10 mouse cellular contexts compared by ENCODE assay signal in the genomic region with DNA sequence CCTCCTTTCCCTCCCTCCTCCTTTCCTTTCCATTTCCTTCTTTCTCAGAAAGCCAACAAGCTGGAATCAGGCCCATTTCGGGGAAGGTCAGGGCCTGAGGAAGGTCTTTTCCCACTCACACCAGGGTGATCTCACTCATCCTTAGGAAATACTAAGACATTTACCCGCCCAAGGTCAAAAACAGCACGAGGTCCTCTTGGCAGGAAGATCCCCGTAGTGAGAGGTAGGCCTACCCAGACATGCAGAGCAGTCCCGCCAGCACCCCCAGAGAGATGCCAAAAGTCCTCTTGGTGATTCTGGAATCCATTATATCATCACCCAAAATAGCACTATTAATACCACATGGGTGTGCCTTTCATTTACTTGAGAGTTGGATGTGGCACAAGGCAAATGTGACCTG. TPM values are rescaled to one million over a fixed set of nuclear protein-coding genes. Genes with fewer than 3 reads are reported as not detected.
DNase-seq lines count a peak whose midpoint lies in the region; ATAC-seq and TF ChIP-seq lines count a peak whose summit lies in the region.
"Had no signal": no experiment of that assay in that cellular context is flagged by ENCODE, and none has a peak within 500 bp of the region (broad histone marks: within the 10 kb centered on the region; RNA-seq: fewer than 3 reads in every experiment).

No protein-coding gene starts in this region.

- H3K9ac ChIP-seq in lung, postnatal 0 days (replicated peaks; ENCODE audit: low read depth): no peak overlapping the region
- H3K9ac ChIP-seq in limb, embryonic 15.5 days: no peak overlapping the region
- H3K9ac ChIP-seq: forebrain, embryonic 13.5 days had no signal

- H3K4me3 ChIP-seq in lung, postnatal 0 days (ENCODE audit: low read depth, low read length): no peak overlapping the region
- no peak overlapping the region for H3K4me3 ChIP-seq in limb, embryonic 15.5 days
- H3K4me3 ChIP-seq: forebrain, embryonic 13.5 days; megakaryocyte, embryonic 14.5 days had no signal

- WGBS in lung, postnatal 0 days: 53% methylated on average over 5 of the region's 5 CpGs
- 46% methylated on average over 5 of the region's 5 CpGs for WGBS in limb, embryonic 15.5 days

- no peaks in the 10 kb centered on the region for H3K27me3 ChIP-seq in lung, postnatal 0 days (replicated peaks; ENCODE audit: insufficient read depth, low read length)
- H3K27me3 ChIP-seq in limb, embryonic 15.5 days: no peaks in the 10 kb centered on the region
- H3K27me3 ChIP-seq: forebrain, embryonic 13.5 days had no signal

- TF ChIP-seq CTCF in lung, postnatal 0 days (IDR thresholded peaks at IDR 0.05): no peak

- H3K4me2 ChIP-seq in lung, postnatal 0 days (replicated peaks; ENCODE audit: low read depth, low read length): no peak overlapping the region
- no peak overlapping the region for H3K4me2 ChIP-seq in limb, embryonic 15.5 days
- H3K4me2 ChIP-seq: forebrain, embryonic 13.5 days had no signal

- H3K9me3 ChIP-seq in lung, postnatal 0 days (ENCODE audit: low read length): no peaks in the 10 kb centered on the region
- H3K9me3 ChIP-seq in limb, embryonic 15.5 days: no peaks in the 10 kb centered on the region
- H3K9me3 ChIP-seq: forebrain, embryonic 13.5 days had no signal

- TF ChIP-seq EP300 in lung, postnatal 0 days (IDR thresholded peaks at IDR 0.05): 0 out of 2 replicates have a peak, but pooled peaks have one; percentile 28

- peak; percentile 31 for DNase-seq in lung, postnatal 0 days (ENCODE audit: low spot score)
- no peak for DNase-seq in lung, postnatal 4 days
- peak; percentile 56 to 71 for DNase-seq in adrenal gland, postnatal 36 days
- peak; percentile 46 to 50 for DNase-seq in gastrocnemius, postnatal 36 days
- no peak for DNase-seq in left cerebral cortex, adult 8-10 months (ENCODE audit: low spot score in 2 of 2)
- no peak for DNase-seq in layer of hippocampus, postnatal 14 days (ENCODE audit: low spot score in 2 of 2)
- DNase-seq: kidney, postnatal 14 days had no signal

- no peak overlapping the region for H3K27ac ChIP-seq in lung, postnatal 0 days (ENCODE audit: low read length)
- peak overlapping the region; percentile 55 for H3K27ac ChIP-seq in limb, embryonic 15.5 days
- H3K27ac ChIP-seq: forebrain, embryonic 13.5 days had no signal

- intact Hi-C loops in gastrocnemius, postnatal 36 days (cut with DNase I): loop anchor here (5.0 kb wide), 1 partner anchor 252 kb away; no protein-coding TSS in a partner anchor

- H3K4me1 ChIP-seq in lung, postnatal 0 days (ENCODE audit: insufficient read depth, low read depth, low read length): no peaks in the 10 kb centered on the region
- H3K4me1 ChIP-seq in limb, embryonic 15.5 days: peaks cover 12% of the 10 kb centered on the region
- H3K4me1 ChIP-seq: forebrain, embryonic 13.5 days; megakaryocyte, embryonic 14.5 days had no signal

- no peaks in the 10 kb centered on the region for H3K36me3 ChIP-seq in lung, postnatal 0 days (ENCODE audit: insufficient read depth, low read length)
- H3K36me3 ChIP-seq in limb, embryonic 15.5 days: no peaks in the 10 kb centered on the region

- peak; percentile 50 for ATAC-seq in lung, postnatal 0 days
- ATAC-seq in limb, embryonic 15.5 days (ENCODE audit: insufficient number of reproducible peaks, low FRiP score, low TSS enrichment, low read depth): no peak
- ATAC-seq: forebrain, embryonic 13.5 days had no signal

RNA-seq across cellular contexts. Expression of gene Emp1, which starts 36.5 kb away (rescaled TPM):
- polyA plus RNA-seq in lung, postnatal 0 days (2015; fragmentation: Nextera tagmentation; extraction: Ambion mirVana): 127 and 136 TPM in 2 replicates
- 10 to 100 TPM; 25.9 to 46.9 TPM for total RNA-seq in adrenal gland, postnatal 36 days (2021)
- total RNA-seq in gastrocnemius, postnatal 36 days (2021): 10 to 100 TPM; 25.5 to 34.9 TPM
- 244 and 369 TPM in 2 replicates for polyA plus RNA-seq in limb, embryonic 15.5 days (2015; fragmentation: Nextera tagmentation; extraction: Ambion mirVana)
- total RNA-seq in left cerebral cortex, adult 8-10 months (2022): 1 to 10 TPM; 1.6 to 1.9 (median 1.7) TPM
- 1 to 10 TPM; 2.8 to 6.2 TPM for total RNA-seq in layer of hippocampus, postnatal 14 days (2021)

Comparison
In these comparisons a context has a peak if more than half of its experiments do, and no peak if none do; other contexts are left out.
1. DNase-seq: peak in lung, postnatal 0 days (single experiment), adrenal gland, postnatal 36 days (2 of 2) and gastrocnemius, postnatal 36 days (2 of 2); none in lung, postnatal 4 days (0 of 2), left cerebral cortex, adult 8-10 months (0 of 2) and layer of hippocampus, postnatal 14 days (0 of 2).